Mouse (Mus musculus) spleen, adult 2 months (tissue): ENCODE measurements around the gene Lrrc49. TPM values are rescaled to one million over a fixed set of nuclear protein-coding genes. Genes with fewer than 3 reads are reported as not detected.

Experiments
- DNase-seq, 2 experiments: peaks; one replicate each; pipeline versions ENCODE4 v3.0.0 to v3.0.0-alpha.2; 2012 to 2021; ENCODE audit warnings: low spot score in 2 of 2, low read depth in 1 of 2
- H3K27ac ChIP-seq: fragments of 200-500 bp; 2 replicates; pipeline ENCODE4 v1.5.1; 2012; ENCODE audit warnings: low read length, inconsistent platforms; ENCODE audit not compliant: insufficient read depth
- H3K27me3 ChIP-seq: fragments of 200-500 bp; 2 replicates; pipeline ENCODE4 v1.6.1; 2012; ENCODE audit warnings: mild to moderate bottlenecking, moderate library complexity, low read length, inconsistent platforms; ENCODE audit not compliant: control insufficient read depth, insufficient read depth
- H3K36me3 ChIP-seq: fragments of 200-500 bp; 2 replicates; pipeline ENCODE4 v1.6.1; 2012; ENCODE audit warnings: mild to moderate bottlenecking, low read length, inconsistent platforms; ENCODE audit not compliant: control insufficient read depth, insufficient read depth
- H3K4me1 ChIP-seq: fragments of 200-500 bp; 2 replicates; pipeline ENCODE4 v1.6.1; 2011; ENCODE audit warnings: inconsistent platforms; ENCODE audit not compliant: control insufficient read depth, insufficient read depth, insufficient read length
- H3K4me3 ChIP-seq: fragments of 200-500 bp; 2 replicates; pipeline ENCODE4 v1.5.1; 2011; ENCODE audit warnings: mild to moderate bottlenecking, inconsistent platforms; ENCODE audit not compliant: insufficient read depth, insufficient read length; ENCODE audit errors: extremely low read depth
- CTCF ChIP-seq: fragments of 200-500 bp; IDR thresholded peaks from 2 replicates; pipeline ENCODE4 v1.5.1; 2011; ENCODE audit warnings: mild to moderate bottlenecking, inconsistent platforms; ENCODE audit not compliant: insufficient read depth, insufficient read length, insufficient replicate concordance; ENCODE audit errors: extremely low read depth
- POLR2A ChIP-seq: fragments of 200-500 bp; IDR thresholded peaks from 2 replicates; pipeline ENCODE4 v1.6.1; 2011; ENCODE audit warnings: low read depth, low read length, inconsistent platforms
- WGBS: fragments of 180-500 bp; shearing (Covaris S2); methylation state at CpG from one replicate; pipeline ENCODE4 v1.1.7; 2018; 5-methylcytosine and 5-hydroxymethylcytosine counted together
- polyA plus RNA-seq: library from polyadenylated mRNA; depleted of rRNA; stranded (reverse); fragments of >200 nt; gene quantifications from 2 replicates; pipeline ENCODE4 v1.2.3, GENCODE M21; 2012

Lrrc49 gene
- polyA plus RNA-seq, 1 experiment, result 0.65 TPM

GRCm38 (mm10) chr9:60664385-60664784, 23.6 kb downstream of the Lrrc49 start:
- Histone ChIP-seq H3K4me1 (no peaks in the 10 kb centered on the region), H3K36me3 (no peaks in the 10 kb centered on the region), H3K27me3 (no peaks in the 10 kb centered on the region), H3K4me3 (no peak overlapping the region), H3K27ac (no peak overlapping the region)
- no peak for DNase-seq
- 93% methylated on average over 12 of the region's 12 CpGs for WGBS
- no peak for TF ChIP-seq POLR2A
- no peak for TF ChIP-seq CTCF

GRCm38 (mm10) chr9:60662936-60663335, 25.0 kb downstream of the Lrrc49 start:
- Histone ChIP-seq H3K27ac (no peak overlapping the region), H3K27me3 (no peaks in the 10 kb centered on the region), H3K36me3 (no peaks in the 10 kb centered on the region), H3K4me1 (no peaks in the 10 kb centered on the region), H3K4me3 (no peak overlapping the region)
- WGBS, result 79% methylated on average over 2 of the region's 2 CpGs
- no peak for DNase-seq
- TF ChIP-seq POLR2A (no peak), CTCF (no peak)

- no peak for DNase-seq
- no peak overlapping the region for H3K27ac ChIP-seq
Observed at GRCm38 (mm10) chr9:60653582-60653981, 34.4 kb downstream of the Lrrc49 start.

GRCm38 (mm10) chr9:60653137-60653536, 34.8 kb downstream of the Lrrc49 start:
- no peak overlapping the region for H3K4me3 ChIP-seq
- H3K4me1 ChIP-seq, result no peaks in the 10 kb centered on the region
- H3K36me3 ChIP-seq, result no peaks in the 10 kb centered on the region
- H3K27me3 ChIP-seq, result no peaks in the 10 kb centered on the region
- WGBS, result 76% methylated on average over 1 of the region's 1 CpGs
- no peak overlapping the region for H3K27ac ChIP-seq
- TF ChIP-seq POLR2A, result no peak
- no peak for TF ChIP-seq CTCF
- no peak for DNase-seq

More at GRCm38 (mm10) chr9:60653582-60653981, 34.4 kb downstream of the Lrrc49 start:
- Histone ChIP-seq H3K4me1 (no peaks in the 10 kb centered on the region), H3K4me3 (no peak overlapping the region), H3K27me3 (no peaks in the 10 kb centered on the region), H3K36me3 (no peaks in the 10 kb centered on the region)
- TF ChIP-seq POLR2A (no peak), CTCF (no peak)

GRCm38 (mm10) chr9:60650277-60650676, 37.7 kb downstream of the Lrrc49 start:
- no peaks in the 10 kb centered on the region for H3K36me3 ChIP-seq

GRCm38 (mm10) chr9:60648981-60649975, 38.7 kb downstream of the Lrrc49 start:
- 87% methylated on average over 18 of the region's 18 CpGs for WGBS
- Histone ChIP-seq H3K4me1 (no peaks in the 10 kb centered on the region), H3K36me3 (no peaks in the 10 kb centered on the region), H3K4me3 (no peak overlapping the region), H3K27me3 (no peaks in the 10 kb centered on the region), H3K27ac (no peak overlapping the region)
- no peak for DNase-seq
- no peak for TF ChIP-seq POLR2A

More at GRCm38 (mm10) chr9:60650277-60650676, 37.7 kb downstream of the Lrrc49 start:
- 78% methylated on average over 6 of the region's 6 CpGs for WGBS
- Histone ChIP-seq H3K4me3 (no peak overlapping the region), H3K27me3 (no peaks in the 10 kb centered on the region), H3K4me1 (no peaks in the 10 kb centered on the region), H3K27ac (no peak overlapping the region)
- no peak for TF ChIP-seq CTCF
- no peak for TF ChIP-seq POLR2A
- no peak for DNase-seq

GRCm38 (mm10) chr9:60633601-60634000, 54.4 kb downstream of the Lrrc49 start:
- H3K4me3 ChIP-seq, result no peak overlapping the region
- no peaks in the 10 kb centered on the region for H3K27me3 ChIP-seq
- WGBS, result 90% methylated on average over 2 of the region's 2 CpGs
- DNase-seq, result no peak
- H3K27ac ChIP-seq, result no peak overlapping the region
- TF ChIP-seq CTCF, result no peak
- no peak for TF ChIP-seq POLR2A
- no peaks in the 10 kb centered on the region for H3K36me3 ChIP-seq
- no peaks in the 10 kb centered on the region for H3K4me1 ChIP-seq
